9 mouse cellular contexts compared by ENCODE assay signal in genomic region chr11:65214954-65215629, GRCm38 (mm10). TPM values are rescaled to one million over a fixed set of nuclear protein-coding genes. Genes with fewer than 3 reads are reported as not detected.
DNase-seq lines count a peak whose midpoint lies in the region; ATAC-seq and TF ChIP-seq lines count a peak whose summit lies in the region.
"Had no signal": no experiment of that assay in that cellular context is flagged by ENCODE, and none has a peak within 500 bp of the region (broad histone marks: within the 10 kb centered on the region; RNA-seq: fewer than 3 reads in every experiment).

No protein-coding gene starts in this region.

- H3K9me3 ChIP-seq in hindbrain, embryonic 14.5 days (ENCODE audit: control insufficient read depth, low read length) = no peaks in the 10 kb centered on the region
- no peaks in the 10 kb centered on the region for H3K9me3 ChIP-seq in hindbrain, embryonic 13.5 days
- no peaks in the 10 kb centered on the region for H3K9me3 ChIP-seq in forebrain, embryonic 16.5 days (ENCODE audit: control insufficient read depth, low read length)

- 52% methylated on average over 9 of the region's 9 CpGs for WGBS in hindbrain, embryonic 14.5 days
- 54% methylated on average over 9 of the region's 9 CpGs for WGBS in hindbrain, embryonic 13.5 days
- 38% methylated on average over 9 of the region's 9 CpGs for WGBS in forebrain, embryonic 16.5 days

- POLR2A ChIA-PET in Patski (lab: Charles Lee) = no interaction called here

- 0 out of 2 replicates have a peak, but pooled peaks cover 5% of the 10 kb centered on the region for H3K27me3 ChIP-seq in hindbrain, embryonic 14.5 days (ENCODE audit: control insufficient read depth, insufficient read depth, low read length)
- H3K27me3 ChIP-seq in hindbrain, embryonic 13.5 days = no peaks in the 10 kb centered on the region
- H3K27me3 ChIP-seq in Patski = peaks cover 4% of the 10 kb centered on the region
- no peaks in the 10 kb centered on the region for H3K27me3 ChIP-seq in forebrain, embryonic 16.5 days (replicated peaks; ENCODE audit: control insufficient read depth, insufficient read depth, low read length)

- peak; percentile 69 for DNase-seq in hindbrain, embryonic 14.5 days (ENCODE audit: low spot score)
- DNase-seq in Patski (ENCODE audit: low read depth, low spot score) = peak; percentile 28
- peak; percentile 53 to 77 for DNase-seq in lung, adult 18-20 months
- no peak for DNase-seq in spleen, postnatal 10 days (ENCODE audit: low spot score in 2 of 2)
- no peak for DNase-seq in urinary bladder, postnatal 10 days (ENCODE audit: low spot score)

- H3K4me3 ChIP-seq in hindbrain, embryonic 14.5 days (replicated peaks; ENCODE audit: low read length) = no peak overlapping the region
- no peak overlapping the region for H3K4me3 ChIP-seq in hindbrain, embryonic 13.5 days
- H3K4me3 ChIP-seq in forebrain, embryonic 16.5 days (replicated peaks; ENCODE audit: low read length) = no peak overlapping the region

- no peak overlapping the region for H3K27ac ChIP-seq in hindbrain, embryonic 14.5 days
- H3K27ac ChIP-seq in hindbrain, embryonic 13.5 days = no peak overlapping the region
- no peak overlapping the region for H3K27ac ChIP-seq in forebrain, embryonic 16.5 days (ENCODE audit: low read length)
- H3K27ac ChIP-seq: macrophage had no signal

- CTCF ChIA-PET in Patski (lab: Charles Lee) = no interaction called here

- no peaks in the 10 kb centered on the region for H3K36me3 ChIP-seq in hindbrain, embryonic 14.5 days (replicated peaks; ENCODE audit: control insufficient read depth, insufficient read depth)
- no peaks in the 10 kb centered on the region for H3K36me3 ChIP-seq in hindbrain, embryonic 13.5 days
- no peaks in the 10 kb centered on the region for H3K36me3 ChIP-seq in forebrain, embryonic 16.5 days (ENCODE audit: control insufficient read depth, insufficient read depth)

- no peak overlapping the region for H3K9ac ChIP-seq in hindbrain, embryonic 14.5 days
- no peak overlapping the region for H3K9ac ChIP-seq in hindbrain, embryonic 13.5 days
- no peak overlapping the region for H3K9ac ChIP-seq in forebrain, embryonic 16.5 days (replicated peaks; ENCODE audit: low read depth, low read length)

- H3K4me2 ChIP-seq in hindbrain, embryonic 14.5 days (replicated peaks) = no peak overlapping the region
- H3K4me2 ChIP-seq in hindbrain, embryonic 13.5 days = no peak overlapping the region
- no peak overlapping the region for H3K4me2 ChIP-seq in forebrain, embryonic 16.5 days (ENCODE audit: low read length)

- no peaks in the 10 kb centered on the region for H3K4me1 ChIP-seq in hindbrain, embryonic 14.5 days (replicated peaks; ENCODE audit: control insufficient read depth, insufficient read depth, low read length)
- peaks cover 8% of the 10 kb centered on the region; the same call in 1 of the 2 replicates for H3K4me1 ChIP-seq in hindbrain, embryonic 13.5 days (replicated peaks)
- no peaks in the 10 kb centered on the region for H3K4me1 ChIP-seq in forebrain, embryonic 16.5 days (replicated peaks; ENCODE audit: control insufficient read depth, insufficient read depth, low read length)

- TF ChIP-seq CTCF in Patski (IDR thresholded peaks at IDR 0.05) = no peak

- in situ Hi-C loops in Patski (cut with MboI; ENCODE audit: low pct_unique_long_range_greater_than_20kb) = no loop called here

- no peak for ATAC-seq in hindbrain, embryonic 14.5 days (ENCODE audit: low FRiP score)
- ATAC-seq in hindbrain, embryonic 13.5 days (ENCODE audit: low FRiP score) = no peak
- peak; percentile 72 for ATAC-seq in Patski
- peak; percentile 65 for ATAC-seq in forebrain, embryonic 16.5 days
- ATAC-seq in activated CD4-positive, CD25-positive, alpha-beta regulatory T cell, adult 4 months = no peak

RNA-seq across cellular contexts. Expression of gene Arhgap44, which starts 52.3 kb away (rescaled TPM):
- 17.7 and 20.7 TPM in 2 replicates for polyA plus RNA-seq in hindbrain, embryonic 14.5 days (2014; fragmentation: Nextera tagmentation; extraction: Ambion mirVana)
- polyA plus RNA-seq in hindbrain, embryonic 13.5 days (2015; fragmentation: Nextera tagmentation; extraction: Ambion mirVana) = 9.3 and 9.9 TPM in 2 replicates
- 13.1 TPM for polyA plus RNA-seq in Patski (2021)
- 11.1 and 12.4 TPM in 2 replicates for polyA plus RNA-seq in forebrain, embryonic 16.5 days (2015; fragmentation: Nextera tagmentation; extraction: Ambion mirVana)
- polyA plus RNA-seq in activated CD4-positive, CD25-positive, alpha-beta regulatory T cell, adult 4 months (2017; shearing (Covaris generic)) = under 1 TPM in 1 of 2 experiments, not detected in 1; 0.25 TPM
- polyA plus RNA-seq: macrophage had no signal

RNA-seq across cellular contexts. Expression of gene Myocd, which starts 54.7 kb away (rescaled TPM):
- 0.34 and 0.44 TPM in 2 replicates for polyA plus RNA-seq in hindbrain, embryonic 14.5 days (2014; fragmentation: Nextera tagmentation; extraction: Ambion mirVana)
- 0.95 and 0.98 TPM in 2 replicates for polyA plus RNA-seq in hindbrain, embryonic 13.5 days (2015; fragmentation: Nextera tagmentation; extraction: Ambion mirVana)
- polyA plus RNA-seq in Patski (2021) = not detected
- 0.14 and 0.23 TPM in 2 replicates for polyA plus RNA-seq in forebrain, embryonic 16.5 days (2015; fragmentation: Nextera tagmentation; extraction: Ambion mirVana)
- polyA plus RNA-seq in activated CD4-positive, CD25-positive, alpha-beta regulatory T cell, adult 4 months (2017; shearing (Covaris generic)) = not detected
- polyA plus RNA-seq: macrophage had no signal

RNA-seq across cellular contexts. Expression of gene 1700086D15Rik, which starts 55.4 kb away (rescaled TPM):
- 0.36 TPM in 1 of 2 replicates, not detected in the other for polyA plus RNA-seq in hindbrain, embryonic 14.5 days (2014; fragmentation: Nextera tagmentation; extraction: Ambion mirVana)
- 0.30 TPM in 1 of 2 replicates, not detected in the other for polyA plus RNA-seq in hindbrain, embryonic 13.5 days (2015; fragmentation: Nextera tagmentation; extraction: Ambion mirVana)
- polyA plus RNA-seq in Patski (2021) = not detected
- not detected in 2 replicates for polyA plus RNA-seq in forebrain, embryonic 16.5 days (2015; fragmentation: Nextera tagmentation; extraction: Ambion mirVana)
- not detected for polyA plus RNA-seq in activated CD4-positive, CD25-positive, alpha-beta regulatory T cell, adult 4 months (2017; shearing (Covaris generic))
- polyA plus RNA-seq: macrophage had no signal

Comparison
In these comparisons a context has a peak if more than half of its experiments do, and no peak if none do; other contexts are left out.
1. ATAC-seq: peak in Patski (single experiment) and forebrain, embryonic 16.5 days (single experiment); none in hindbrain, embryonic 14.5 days (single experiment), hindbrain, embryonic 13.5 days (single experiment) and activated CD4-positive, CD25-positive, alpha-beta regulatory T cell, adult 4 months (single experiment).
2. DNase-seq: peak in hindbrain, embryonic 14.5 days (single experiment), Patski (single experiment) and lung, adult 18-20 months (2 of 2); none in spleen, postnatal 10 days (0 of 2) and urinary bladder, postnatal 10 days (single experiment).